Mouse (Mus musculus) lung, postnatal 0 days (tissue): ENCODE results near the gene Fto.
A peak's percentile ranks its signal among the peaks of the same experiment; 100 is the strongest.

ENCODE experiments used
- CTCF ChIP-seq: IDR thresholded peaks from 2 replicates; pipeline ENCODE4 v1.5.1; 2016; ENCODE audit warnings: antibody characterized with exemption, mild to moderate bottlenecking
- EP300 ChIP-seq: IDR thresholded peaks from 2 replicates; pipeline ENCODE4 v1.6.1; 2016; ENCODE audit warnings: antibody characterized with exemption, mild to moderate bottlenecking, control low read depth

DNA sequence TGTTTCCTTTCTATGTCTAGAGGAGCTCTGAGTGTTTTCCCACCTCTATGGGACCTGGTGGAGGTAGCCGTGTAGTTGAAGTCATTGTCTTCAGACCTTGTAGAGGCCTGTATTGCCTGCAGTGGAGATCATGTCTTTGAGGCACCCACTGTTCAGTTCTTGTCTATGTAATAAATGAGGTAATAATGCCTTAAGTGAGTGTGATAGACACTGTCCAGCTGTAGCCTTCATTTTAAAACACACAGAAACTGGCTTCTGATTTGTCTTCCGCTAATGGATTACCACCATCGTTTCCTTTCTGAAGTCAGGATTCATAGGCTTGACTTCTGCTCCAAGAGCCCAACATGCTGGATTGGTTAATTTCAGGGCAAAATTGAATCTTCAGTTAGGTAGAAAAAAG is 154.1 kb downstream of the Fto start:
- TF ChIP-seq CTCF: no peak
- peak; percentile 73 for TF ChIP-seq EP300
